Mouse (Mus musculus): ENCODE measurements around the gene Clcn7. TPM values are rescaled to one million over a fixed set of nuclear protein-coding genes. Genes with fewer than 3 reads are reported as not detected.

The Clcn7 gene
- total RNA-seq (2017) = 4.1 and 7.3 TPM in 2 replicates

GRCm38 (mm10) chr17:25133275-25133698, at the start of gene Clcn7:
Gene Clcn7 (plus strand): TSS chr17:25133391.
- ATAC-seq (replicated peaks; ENCODE audit: low read depth, poor library complexity, severe bottlenecking) = peak; percentile 93

GRCm38 (mm10) chr17:25083444-25083931, 49.7 kb upstream of the Clcn7 start, which contains the start of gene Tmem204:
Gene Tmem204 (minus strand): TSS chr17:25083591.
- 0 out of 2 replicates have a peak, but pooled peaks have one; percentile 8 for ATAC-seq (replicated peaks; ENCODE audit: low read depth, poor library complexity, severe bottlenecking)

- no peak for ATAC-seq (replicated peaks; ENCODE audit: low read depth, poor library complexity, severe bottlenecking)
These were observed 48.3 kb upstream of the Clcn7 start for GRCm38 (mm10) chr17:25084835-25085385.

- ATAC-seq (replicated peaks; ENCODE audit: low read depth, poor library complexity, severe bottlenecking) = no peak
These were observed 46.5 kb upstream of the Clcn7 start for GRCm38 (mm10) chr17:25086724-25087123.

- no peak for ATAC-seq (replicated peaks; ENCODE audit: low read depth, poor library complexity, severe bottlenecking)
These were observed 44.0 kb upstream of the Clcn7 start for GRCm38 (mm10) chr17:25089158-25089557.

GRCm38 (mm10) chr17:25090450-25090849, 42.7 kb upstream of the Clcn7 start:
- ATAC-seq (replicated peaks; ENCODE audit: low read depth, poor library complexity, severe bottlenecking) = no peak

GRCm38 (mm10) chr17:25096221-25096620, 37.0 kb upstream of the Clcn7 start:
- no peak for ATAC-seq (replicated peaks; ENCODE audit: low read depth, poor library complexity, severe bottlenecking)

GRCm38 (mm10) chr17:25100052-25100451, 33.1 kb upstream of the Clcn7 start:
- ATAC-seq (replicated peaks; ENCODE audit: low read depth, poor library complexity, severe bottlenecking) = no peak

- no peak for ATAC-seq (replicated peaks; ENCODE audit: low read depth, poor library complexity, severe bottlenecking)
These were observed 31.9 kb upstream of the Clcn7 start for GRCm38 (mm10) chr17:25101338-25101737.

- ATAC-seq (replicated peaks; ENCODE audit: low read depth, poor library complexity, severe bottlenecking) = no peak
These were observed 25.4 kb upstream of the Clcn7 start for GRCm38 (mm10) chr17:25107786-25108185.

GRCm38 (mm10) chr17:25109578-25109977, 23.6 kb upstream of the Clcn7 start:
- ATAC-seq (replicated peaks; ENCODE audit: low read depth, poor library complexity, severe bottlenecking) = peak; percentile 82

- ATAC-seq (replicated peaks; ENCODE audit: low read depth, poor library complexity, severe bottlenecking) = no peak
These were observed 22.6 kb upstream of the Clcn7 start for GRCm38 (mm10) chr17:25110590-25110989.

GRCm38 (mm10) chr17:25111220-25111619, 22.0 kb upstream of the Clcn7 start:
- ATAC-seq (replicated peaks; ENCODE audit: low read depth, poor library complexity, severe bottlenecking) = no peak

- ATAC-seq (replicated peaks; ENCODE audit: low read depth, poor library complexity, severe bottlenecking) = no peak
These were observed 21.3 kb upstream of the Clcn7 start for GRCm38 (mm10) chr17:25111739-25112422.

- ATAC-seq (replicated peaks; ENCODE audit: low read depth, poor library complexity, severe bottlenecking) = no peak
These were observed 20.8 kb upstream of the Clcn7 start for GRCm38 (mm10) chr17:25112423-25112810.

- peak; percentile 45 for ATAC-seq (replicated peaks; ENCODE audit: low read depth, poor library complexity, severe bottlenecking)
These were observed 18.1 kb upstream of the Clcn7 start for GRCm38 (mm10) chr17:25114908-25115645.

GRCm38 (mm10) chr17:25115664-25116432, 17.3 kb upstream of the Clcn7 start, which contains the start of gene Telo2:
Gene Telo2 (minus strand): TSS chr17:25115967.
- ATAC-seq (replicated peaks; ENCODE audit: low read depth, poor library complexity, severe bottlenecking) = peak; percentile 92

- no peak for ATAC-seq (replicated peaks; ENCODE audit: low read depth, poor library complexity, severe bottlenecking)
These were observed 15.9 kb upstream of the Clcn7 start for GRCm38 (mm10) chr17:25117263-25117662.

GRCm38 (mm10) chr17:25120406-25120805, 12.8 kb upstream of the Clcn7 start, which contains the start of gene Ptx4:
Gene Ptx4 (plus strand): TSS chr17:25120760.
- ATAC-seq (replicated peaks; ENCODE audit: low read depth, poor library complexity, severe bottlenecking) = no peak

- peak; percentile 73 for ATAC-seq (replicated peaks; ENCODE audit: low read depth, poor library complexity, severe bottlenecking)
These were observed 9.2 kb upstream of the Clcn7 start for GRCm38 (mm10) chr17:25123979-25124378.
